27 mouse cellular contexts compared by ENCODE assay signal in the genomic region with DNA sequence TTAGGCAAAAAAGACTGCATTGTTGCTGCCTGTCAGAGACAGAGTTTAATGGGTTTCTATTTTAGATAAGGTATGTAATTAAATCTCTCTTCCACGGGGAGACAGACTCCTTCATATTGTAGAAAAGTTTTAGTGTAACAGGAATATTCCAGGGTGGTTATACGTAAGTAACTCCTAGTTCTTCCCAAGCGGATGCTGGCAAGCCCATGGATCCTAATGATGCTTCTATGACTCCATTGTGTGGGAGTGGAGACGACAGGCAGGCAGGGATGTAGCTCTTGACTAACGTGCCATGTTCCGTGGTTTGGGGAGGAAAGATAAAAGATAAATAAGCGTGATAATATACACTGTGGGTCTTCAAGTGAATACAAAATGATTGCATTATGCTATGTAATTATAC. TPM values are rescaled to one million over a fixed set of nuclear protein-coding genes. Genes with fewer than 3 reads are reported as not detected.
DNase-seq lines count a peak whose midpoint lies in the region; ATAC-seq and TF ChIP-seq lines count a peak whose summit lies in the region.
"Had no signal": no experiment of that assay in that cellular context is flagged by ENCODE, and none has a peak within 500 bp of the region (broad histone marks: within the 10 kb centered on the region; RNA-seq: fewer than 3 reads in every experiment).

No protein-coding gene starts in this region.

- H3K4me2 ChIP-seq in intestine, embryonic 14.5 days (ENCODE audit: low read length), result no peak overlapping the region
- no peak overlapping the region for H3K4me2 ChIP-seq in intestine, postnatal 0 days (replicated peaks; ENCODE audit: low read depth)
- H3K4me2 ChIP-seq in hindbrain, embryonic 16.5 days (ENCODE audit: low read length), result no peak overlapping the region
- H3K4me2 ChIP-seq: forebrain, embryonic 13.5 days; heart, embryonic 12.5 days; heart, embryonic 15.5 days; hindbrain, embryonic 14.5 days; intestine, embryonic 15.5 days had no signal

- no peak for TF ChIP-seq CTCF in intestine, postnatal 0 days (IDR thresholded peaks at IDR 0.05; ENCODE audit: low read depth)

- 70% methylated on average over 7 of the region's 7 CpGs for WGBS in intestine, embryonic 14.5 days
- 70% methylated on average over 7 of the region's 7 CpGs for WGBS in intestine, postnatal 0 days
- WGBS in limb, embryonic 10.5 days, result 87% methylated on average over 7 of the region's 7 CpGs
- WGBS in hindbrain, embryonic 16.5 days, result 82% methylated on average over 7 of the region's 7 CpGs

- no peaks in the 10 kb centered on the region for H3K27me3 ChIP-seq in intestine, embryonic 14.5 days (replicated peaks; ENCODE audit: control insufficient read depth, insufficient read depth, low read length)
- no peaks in the 10 kb centered on the region for H3K27me3 ChIP-seq in intestine, postnatal 0 days (replicated peaks; ENCODE audit: control insufficient read depth, insufficient read depth, low read length)
- no peaks in the 10 kb centered on the region for H3K27me3 ChIP-seq in limb, embryonic 10.5 days (ENCODE audit: low read depth, poor library complexity, severe bottlenecking)
- no peaks in the 10 kb centered on the region for H3K27me3 ChIP-seq in hindbrain, embryonic 16.5 days (replicated peaks; ENCODE audit: control insufficient read depth, insufficient read depth, low read length)
- H3K27me3 ChIP-seq: CH12.LX; forebrain, embryonic 13.5 days; heart, embryonic 12.5 days; heart, embryonic 15.5 days; intestine, embryonic 15.5 days; Patski had no signal

- no peaks in the 10 kb centered on the region for H3K9me3 ChIP-seq in intestine, embryonic 14.5 days (ENCODE audit: control insufficient read depth, low read length)
- H3K9me3 ChIP-seq in intestine, postnatal 0 days (ENCODE audit: control insufficient read depth), result no peaks in the 10 kb centered on the region
- no peaks in the 10 kb centered on the region for H3K9me3 ChIP-seq in limb, embryonic 10.5 days (replicated peaks)
- H3K9me3 ChIP-seq in hindbrain, embryonic 16.5 days (ENCODE audit: control insufficient read depth, low read length), result no peaks in the 10 kb centered on the region
- H3K9me3 ChIP-seq: heart, embryonic 15.5 days; intestine, embryonic 15.5 days had no signal

- no peaks in the 10 kb centered on the region for H3K4me1 ChIP-seq in intestine, embryonic 14.5 days (replicated peaks; ENCODE audit: control insufficient read depth, insufficient read depth, low read length)
- H3K4me1 ChIP-seq in intestine, postnatal 0 days (replicated peaks; ENCODE audit: control insufficient read depth, insufficient read depth, low read length), result no peaks in the 10 kb centered on the region
- H3K4me1 ChIP-seq in limb, embryonic 10.5 days, result peaks cover 20% of the 10 kb centered on the region
- H3K4me1 ChIP-seq in hindbrain, embryonic 16.5 days (ENCODE audit: control insufficient read depth, insufficient read depth, low read depth, low read length), result no peaks in the 10 kb centered on the region
- H3K4me1 ChIP-seq: forebrain, embryonic 13.5 days; intestine, embryonic 15.5 days had no signal

- no peak overlapping the region for H3K27ac ChIP-seq in intestine, embryonic 14.5 days (ENCODE audit: low read depth)
- no peak overlapping the region for H3K27ac ChIP-seq in intestine, postnatal 0 days (ENCODE audit: low read depth, low read length)
- H3K27ac ChIP-seq in limb, embryonic 10.5 days, result no peak overlapping the region
- no peak overlapping the region for H3K27ac ChIP-seq in hindbrain, embryonic 16.5 days (ENCODE audit: low read depth, low read length)
- H3K27ac ChIP-seq: forebrain, embryonic 10.5 days; forebrain, embryonic 13.5 days; heart, embryonic 15.5 days; hindbrain, embryonic 14.5 days; intestine, embryonic 15.5 days had no signal

- H3K4me3 ChIP-seq in intestine, embryonic 14.5 days (ENCODE audit: low read depth, low read length), result no peak overlapping the region
- H3K4me3 ChIP-seq in intestine, postnatal 0 days (ENCODE audit: low read depth, low read length), result no peak overlapping the region
- no peak overlapping the region for H3K4me3 ChIP-seq in limb, embryonic 10.5 days
- no peak overlapping the region for H3K4me3 ChIP-seq in hindbrain, embryonic 16.5 days (ENCODE audit: low read length)
- H3K4me3 ChIP-seq: forebrain, embryonic 10.5 days; forebrain, embryonic 13.5 days; heart, embryonic 12.5 days; heart, embryonic 15.5 days; intestine, embryonic 15.5 days had no signal

- DNase-seq in frontal cortex, postnatal 25 days (ENCODE audit: low spot score in 2 of 2), result no peak
- peak; percentile 27 for DNase-seq in intestine, embryonic 14.5 days (ENCODE audit: low spot score)
- peak; percentile 10 for DNase-seq in limb, embryonic 10.5 days (ENCODE audit: low spot score)
- DNase-seq: adrenal gland, postnatal 10 days; adrenal gland, postnatal 36 days; B cell, adult 2 months; cerebellum, adult 11 months; cerebellum, adult 2 months; cerebellum, adult 9-11 months; cerebellum, postnatal 25 days; gastrocnemius, postnatal 25 days; heart, postnatal 14 days; heart, postnatal 4 days; kidney, adult 18-20 months had no signal

- no peaks in the 10 kb centered on the region for H3K36me3 ChIP-seq in intestine, embryonic 14.5 days (ENCODE audit: control insufficient read depth, insufficient read depth, low read length)
- H3K36me3 ChIP-seq in intestine, postnatal 0 days (ENCODE audit: control insufficient read depth, insufficient read depth), result no peaks in the 10 kb centered on the region
- no peaks in the 10 kb centered on the region for H3K36me3 ChIP-seq in limb, embryonic 10.5 days
- H3K36me3 ChIP-seq in hindbrain, embryonic 16.5 days (ENCODE audit: control insufficient read depth, insufficient read depth, low read length), result no peaks in the 10 kb centered on the region
- H3K36me3 ChIP-seq: forebrain, embryonic 10.5 days; G1E; heart, embryonic 12.5 days; heart, embryonic 15.5 days; intestine, embryonic 15.5 days had no signal

- H3K9ac ChIP-seq in intestine, embryonic 14.5 days (ENCODE audit: low read length), result no peak overlapping the region
- H3K9ac ChIP-seq in intestine, postnatal 0 days (ENCODE audit: low read depth, low read length), result no peak overlapping the region
- H3K9ac ChIP-seq in hindbrain, embryonic 16.5 days (ENCODE audit: low read depth, low read length), result no peak overlapping the region
- H3K9ac ChIP-seq: forebrain, embryonic 13.5 days; heart, embryonic 12.5 days; heart, embryonic 15.5 days; hindbrain, embryonic 14.5 days; intestine, embryonic 15.5 days had no signal

- peak; percentile 64; the same call in 1 of the 2 replicates for ATAC-seq in frontal cortex, adult (ENCODE audit: low TSS enrichment)
- no peak for ATAC-seq in intestine, embryonic 14.5 days (replicated peaks; ENCODE audit: low FRiP score, low TSS enrichment, low read depth)
- ATAC-seq in intestine, postnatal 0 days, result no peak
- no peak for ATAC-seq in hindbrain, embryonic 16.5 days
- ATAC-seq: forebrain, embryonic 13.5 days; forebrain, embryonic 16.5 days; intestine, embryonic 15.5 days; Patski had no signal

RNA-seq across cellular contexts. Expression of gene Prickle1, which starts 41.3 kb away (rescaled TPM):
- 31.0 and 33.4 TPM in 2 replicates for polyA plus RNA-seq in intestine, embryonic 14.5 days (2014; fragmentation: Nextera tagmentation; extraction: Ambion mirVana)
- 6.3 and 6.5 TPM in 2 replicates for polyA plus RNA-seq in intestine, postnatal 0 days (2015; fragmentation: Nextera tagmentation; extraction: Ambion mirVana)
- 20.4 and 25.7 TPM in 2 replicates for polyA plus RNA-seq in limb, embryonic 10.5 days (2016; fragmentation: Nextera tagmentation; extraction: Ambion mirVana)
- 20.1 and 21.6 TPM in 2 replicates for polyA plus RNA-seq in hindbrain, embryonic 16.5 days (2015; fragmentation: Nextera tagmentation; extraction: Ambion mirVana)
- polyA plus RNA-seq: G1E had no signal

Comparison
In these comparisons a context has a peak if more than half of its experiments do, and no peak if none do; other contexts are left out.
1. DNase-seq: peak in intestine, embryonic 14.5 days (single experiment) and limb, embryonic 10.5 days (single experiment); none in frontal cortex, postnatal 25 days (0 of 2).